Mouse (Mus musculus) T-helper 2 cell (primary cell): Measurements from ENCODE around the gene Psmd4.
"Not testable (repeated sequence)": the region's sequence is repeated elsewhere in the genome, so short reads cannot be mapped to it uniquely, and the experiment has no call there.

Experiments used
- in situ Hi-C: fragments of 300-600 bp; cut with MboI, MseI; formaldehyde crosslinking; loops from one replicate; pipeline ENCODE4 v1.15.1; 2025; ENCODE audit warnings: high pct_unique_total_duplicates

Psmd4 gene

DNA sequence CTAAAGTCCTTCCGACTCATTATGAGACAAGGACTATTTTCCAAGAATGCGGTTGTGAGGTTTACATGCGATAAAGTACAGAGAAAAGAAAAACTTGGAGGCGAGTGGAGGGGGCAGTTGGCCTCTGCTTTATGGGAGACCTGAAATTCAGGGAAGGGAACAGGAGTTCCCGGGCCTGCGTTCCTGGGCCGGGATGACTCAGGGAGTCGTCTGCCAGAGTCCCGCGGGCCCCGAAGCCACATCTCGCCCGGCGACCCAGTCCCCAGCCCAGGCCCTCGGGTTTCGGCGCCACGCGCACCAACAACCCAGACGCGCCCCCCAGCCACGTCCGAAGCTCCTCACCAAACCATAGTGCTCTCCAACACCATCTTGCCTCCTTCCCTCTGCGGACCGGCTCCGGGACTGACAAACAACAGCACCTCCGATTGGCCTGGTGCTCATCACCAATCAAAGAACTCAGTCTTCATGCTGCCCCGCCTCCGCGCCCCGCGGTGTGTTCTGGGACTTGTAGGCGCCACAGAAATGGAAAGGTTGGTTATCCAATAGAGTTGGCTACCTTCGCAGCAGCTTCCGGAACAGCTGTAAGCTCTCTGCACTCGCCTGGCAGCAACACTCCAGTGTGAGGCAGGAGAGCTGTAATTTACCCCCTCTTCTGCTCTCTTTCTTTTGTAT lies at the start of gene Psmd4:
TSS of gene Psmd4 (minus strand) at position 449 of the 672 bp plus-strand sequence.
- in situ Hi-C loops: no loop called here

DNA sequence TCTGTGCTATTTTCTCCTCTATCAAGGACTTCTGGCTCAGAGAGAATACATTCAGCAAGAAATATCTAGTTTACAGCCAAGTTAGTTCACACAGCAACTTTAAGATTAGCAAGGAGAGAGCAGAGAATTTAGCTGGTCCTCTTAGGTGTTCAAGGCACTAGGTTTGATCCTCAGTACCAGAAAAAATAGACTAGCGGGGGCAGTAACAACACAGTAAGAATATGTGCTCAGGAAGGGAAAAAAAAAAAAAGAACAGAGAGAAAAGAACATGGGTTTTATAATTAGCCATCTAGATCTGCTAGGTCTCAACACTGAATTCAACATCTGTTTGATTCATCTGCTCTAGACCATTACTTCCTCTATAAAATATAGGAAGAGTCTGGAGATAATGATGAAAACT lies 45.7 kb upstream of the Psmd4 start:
- in situ Hi-C loops: no loop called here

- in situ Hi-C loops: no loop called here
Observed at GRCm38 (mm10) chr3:95071606-95072005, 29.2 kb upstream of the Psmd4 start.

GRCm38 (mm10) chr3:95066570-95066969 lies 24.2 kb upstream of the Psmd4 start:
- in situ Hi-C loops: loop anchor here (10.0 kb wide), 1 partner anchor 128 kb away; no protein-coding TSS in a partner anchor

DNA sequence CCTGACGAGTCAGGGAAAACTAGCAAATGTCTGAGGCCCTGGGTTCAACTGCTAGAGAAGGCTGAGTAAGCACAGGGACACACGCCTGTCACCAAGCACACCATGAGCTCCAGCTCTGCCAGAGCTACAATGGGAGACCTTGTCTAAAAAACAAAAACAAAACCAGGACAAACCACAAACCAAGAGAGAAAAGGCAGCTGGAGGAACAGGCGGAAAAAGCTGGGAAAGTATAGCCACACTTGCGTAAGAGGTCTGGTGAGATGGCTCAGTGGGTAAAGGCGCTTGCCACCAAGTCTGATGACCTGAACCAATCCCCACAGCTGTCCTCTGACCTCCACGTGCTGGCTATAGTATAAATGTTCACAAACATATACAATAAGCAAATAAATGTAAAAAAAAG lies 23.7 kb upstream of the Psmd4 start:
- in situ Hi-C loops: loop anchor here (10.0 kb wide), 1 partner anchor 129 kb away; no protein-coding TSS in a partner anchor

- in situ Hi-C loops: loop anchor here (10.0 kb wide), 1 partner anchor 129 kb away; no protein-coding TSS in a partner anchor
Observed at GRCm38 (mm10) chr3:95065553-95065952, 23.1 kb upstream of the Psmd4 start.

DNA sequence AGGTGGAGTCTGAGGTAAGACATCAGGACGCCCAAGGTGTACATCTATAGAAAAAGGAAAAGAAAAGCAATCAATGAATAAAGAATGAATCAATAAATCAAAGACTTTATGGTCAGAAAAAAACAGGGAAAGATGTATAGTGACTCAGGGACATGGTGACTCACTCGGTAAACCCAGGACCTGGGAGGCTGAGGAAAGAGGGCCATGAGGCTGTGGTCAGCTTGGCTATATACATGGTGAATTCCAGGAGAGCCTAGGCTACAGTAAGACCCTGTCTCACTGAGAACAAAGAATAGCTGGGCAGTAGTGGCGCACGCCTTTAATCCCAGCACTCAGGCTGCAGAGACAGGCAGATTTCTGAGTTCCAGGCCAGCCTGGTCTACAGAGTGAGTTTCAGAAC lies 21.3 kb upstream of the Psmd4 start:
- in situ Hi-C loops: loop anchor here (5.0 to 10.0 kb wide), 2 partner anchors 39 to 131 kb away; no protein-coding TSS in a partner anchor

DNA sequence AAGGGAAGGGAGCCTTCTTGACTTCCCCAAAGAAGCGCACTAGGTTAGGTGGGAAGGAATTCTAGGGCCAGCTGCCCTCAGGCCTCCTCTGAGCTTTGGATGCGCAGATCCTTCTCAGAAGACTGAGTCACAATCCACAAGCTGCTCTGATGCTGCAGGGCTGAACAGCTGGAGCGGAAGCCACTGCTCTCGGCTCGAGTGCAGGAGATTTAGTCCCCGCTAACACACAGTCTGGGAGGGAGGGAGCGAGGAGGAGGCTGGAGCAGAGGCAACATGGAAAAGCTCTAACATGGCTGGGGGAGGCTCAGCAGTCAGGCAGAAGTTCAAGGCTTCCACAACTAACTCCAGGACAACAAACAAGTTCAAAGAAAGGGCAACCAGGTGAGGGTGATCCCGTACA lies 15.7 kb upstream of the Psmd4 start:
- in situ Hi-C loops: no loop called here

- in situ Hi-C loops: no loop called here
Observed at GRCm38 (mm10) chr3:95056275-95056674, 13.9 kb upstream of the Psmd4 start.

DNA sequence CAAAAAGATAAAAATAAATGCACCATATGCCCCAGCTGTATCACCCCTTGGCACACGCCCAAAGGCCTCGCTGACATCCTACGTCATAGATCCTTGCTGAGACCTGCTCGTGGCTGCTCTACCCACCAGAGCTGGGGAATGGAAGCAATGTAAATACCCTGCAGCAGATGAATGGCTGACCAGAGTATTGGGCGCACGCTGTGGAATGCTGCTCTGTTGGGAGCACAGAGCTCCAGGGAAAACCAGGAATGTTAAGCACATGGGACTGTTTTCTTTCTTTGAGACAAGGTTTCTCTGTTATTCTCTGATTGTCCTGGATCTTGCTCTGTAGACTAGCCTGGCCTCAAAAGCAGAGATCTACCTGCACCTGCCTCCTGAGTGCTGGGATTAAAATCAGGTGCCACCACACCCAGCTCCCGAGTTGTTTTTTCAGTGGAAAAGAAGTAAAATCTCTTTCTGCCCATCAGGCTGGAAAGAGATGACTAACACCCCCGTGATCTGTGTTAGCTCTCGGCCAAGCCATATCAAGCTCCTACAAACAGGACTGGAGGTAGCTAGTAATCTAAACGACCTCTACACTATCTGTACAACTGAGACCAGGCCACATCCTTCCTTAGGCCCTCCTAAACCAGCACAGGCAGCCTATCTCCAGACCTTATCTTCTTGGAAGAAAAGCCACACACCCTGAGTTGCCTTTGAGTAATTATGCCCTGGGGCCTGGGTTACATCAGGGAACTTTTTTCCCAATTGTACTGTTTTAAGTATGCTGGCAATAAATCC lies 12.3 kb upstream of the Psmd4 start:
- in situ Hi-C loops: no loop called here

DNA sequence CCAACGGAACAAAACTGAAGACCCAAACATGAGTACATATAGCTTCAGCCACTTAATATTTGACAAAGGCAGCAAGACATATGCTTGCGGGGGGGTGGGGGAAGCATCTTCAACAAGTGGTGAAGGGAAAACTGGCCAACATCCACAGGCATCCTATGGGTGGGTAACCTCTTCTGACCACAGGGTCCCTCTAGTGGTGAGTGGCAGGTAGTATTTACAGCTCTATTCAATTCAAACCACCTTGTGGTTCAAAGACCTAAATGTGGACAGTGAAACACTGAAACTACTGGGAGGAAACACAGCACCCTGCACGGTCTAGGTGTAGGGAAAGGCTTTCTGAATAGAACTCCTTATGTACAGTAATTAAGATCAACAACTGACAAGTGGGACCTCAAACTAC lies 11.3 kb upstream of the Psmd4 start:
- in situ Hi-C loops: no loop called here

GRCm38 (mm10) chr3:95052959-95053358 lies 10.5 kb upstream of the Psmd4 start:
- in situ Hi-C loops: no loop called here

DNA sequence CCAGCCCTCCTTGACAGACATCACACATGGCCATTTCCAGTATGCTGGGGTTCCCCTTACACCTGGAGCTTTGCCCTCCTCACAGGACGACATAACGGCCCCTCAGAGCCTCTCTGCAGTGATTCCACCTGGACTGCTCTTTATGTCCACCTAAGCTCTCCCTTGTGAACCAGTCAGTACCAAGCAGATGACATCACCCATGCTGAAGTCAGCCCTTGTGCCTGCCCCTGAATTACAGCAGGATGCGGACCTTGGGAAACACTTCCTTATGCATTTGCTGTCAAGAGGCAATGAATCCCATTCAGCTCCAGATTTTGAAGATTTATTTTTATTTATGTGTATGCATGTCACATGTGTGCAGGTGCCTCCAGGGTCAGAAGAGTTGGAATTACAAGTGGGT lies 5.5 kb upstream of the Psmd4 start:
- in situ Hi-C loops: no loop called here

DNA sequence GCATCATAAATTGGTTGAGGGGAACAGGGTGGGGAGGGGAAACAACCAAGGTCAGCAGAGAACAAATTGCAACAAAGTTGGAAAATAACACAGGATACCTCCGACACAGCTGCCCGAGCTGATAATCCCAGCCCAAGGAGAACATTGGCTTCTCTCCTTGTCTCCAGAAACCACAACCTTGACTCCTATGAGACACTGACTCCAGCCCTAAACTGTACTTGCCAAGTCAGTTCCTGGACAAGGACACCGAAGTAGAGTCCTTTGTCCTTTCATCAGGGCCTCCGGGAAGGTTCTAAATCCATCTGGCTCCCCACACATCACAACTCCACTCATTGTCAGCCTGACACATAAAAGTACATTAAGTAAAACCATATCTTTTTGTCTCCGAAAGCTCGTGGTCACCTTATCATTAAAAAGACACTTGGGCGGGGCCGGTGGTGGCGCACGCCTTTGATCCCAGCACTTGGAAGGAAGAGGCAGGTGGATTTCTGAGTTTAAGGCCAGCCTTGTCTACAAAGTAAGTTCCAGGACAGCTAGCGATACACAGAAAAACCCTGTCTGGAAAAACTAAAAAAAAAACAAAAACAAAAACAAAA lies 4.1 kb upstream of the Psmd4 start:
- in situ Hi-C loops: no loop called here

GRCm38 (mm10) chr3:95043251-95043650 lies 837 bp upstream of the Psmd4 start:
- in situ Hi-C loops: no loop called here

GRCm38 (mm10) chr3:95042838-95043229 lies 420 bp upstream of the Psmd4 start:
- in situ Hi-C loops: no loop called here

- in situ Hi-C loops: no loop called here
Observed at GRCm38 (mm10) chr3:95041625-95042024, 789 bp downstream of the Psmd4 start.

- in situ Hi-C loops: no loop called here
Observed at GRCm38 (mm10) chr3:95029953-95030352, 12.5 kb downstream of the Psmd4 start.

DNA sequence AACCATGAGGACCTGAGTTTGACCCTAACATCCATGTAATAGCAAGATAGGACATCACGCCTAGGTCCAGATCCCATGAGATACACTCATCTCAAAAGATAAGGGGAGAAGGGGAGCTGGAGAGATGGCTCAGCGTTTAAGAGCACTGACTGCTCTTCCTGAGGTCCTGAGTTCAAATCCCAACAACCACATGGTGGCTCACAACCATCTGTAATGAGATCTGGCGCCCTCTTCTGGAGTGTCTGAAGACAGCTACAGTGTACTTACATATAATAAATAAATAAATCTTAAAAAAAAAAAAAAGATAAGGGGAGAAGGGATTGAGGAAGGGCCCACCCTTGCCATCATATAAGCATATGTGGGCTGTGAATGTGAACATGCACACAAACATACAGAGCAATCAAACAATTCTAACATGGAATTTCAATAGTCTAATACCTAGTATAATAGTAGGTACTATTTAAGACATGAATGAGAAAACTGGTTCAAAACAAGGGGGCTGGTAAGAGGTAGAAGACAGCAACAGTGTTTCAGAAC lies 13.1 kb downstream of the Psmd4 start:
- in situ Hi-C loops: not testable (repeated sequence)

DNA sequence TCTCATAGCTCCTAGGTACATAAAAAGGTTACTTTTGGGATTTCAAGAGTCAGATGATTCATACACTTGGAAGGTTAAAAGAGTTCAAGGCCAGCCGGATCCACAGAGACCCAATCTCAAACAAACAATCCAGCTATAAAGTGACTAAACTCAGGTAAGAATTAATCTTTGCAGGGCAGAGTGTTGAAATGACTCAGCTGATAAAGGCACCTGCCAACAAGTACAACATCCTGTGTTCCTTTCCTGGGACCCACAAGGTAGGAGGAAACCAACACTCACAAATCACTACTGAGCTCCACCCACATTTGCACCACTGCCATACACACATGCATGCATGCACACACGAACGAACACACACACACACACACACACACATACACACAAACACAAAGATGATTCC lies 13.8 kb downstream of the Psmd4 start:
- in situ Hi-C loops: no loop called here

DNA sequence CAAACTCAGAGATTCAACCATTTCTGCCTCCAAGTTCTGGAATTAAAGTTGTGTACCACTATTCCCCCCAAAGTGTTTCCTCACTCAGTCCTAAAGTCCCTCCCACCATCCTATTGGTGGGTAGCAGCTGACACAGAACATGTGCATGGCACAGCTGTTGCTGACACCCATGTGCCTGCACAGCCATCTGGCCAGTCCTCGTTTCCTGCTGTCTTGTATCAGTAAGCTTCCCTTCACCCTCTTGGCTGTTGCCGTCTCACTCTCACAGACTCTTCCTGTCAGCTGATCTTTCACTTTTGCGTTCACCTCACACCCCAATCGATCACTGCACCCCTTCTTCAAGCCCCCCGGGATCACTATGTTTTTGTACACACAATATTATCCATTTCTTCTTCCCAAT lies 14.7 kb downstream of the Psmd4 start:
- in situ Hi-C loops: no loop called here

GRCm38 (mm10) chr3:95027057-95027645 lies 15.3 kb downstream of the Psmd4 start:
- in situ Hi-C loops: no loop called here
